Mouse (Mus musculus) right cerebral cortex, postnatal 14 days (tissue): ENCODE results near the gene Mrps12.

Experiments used
- DNase-seq: peaks from one replicate; pipeline ENCODE4 v3.0.0; 2022

Mrps12 gene

DNA sequence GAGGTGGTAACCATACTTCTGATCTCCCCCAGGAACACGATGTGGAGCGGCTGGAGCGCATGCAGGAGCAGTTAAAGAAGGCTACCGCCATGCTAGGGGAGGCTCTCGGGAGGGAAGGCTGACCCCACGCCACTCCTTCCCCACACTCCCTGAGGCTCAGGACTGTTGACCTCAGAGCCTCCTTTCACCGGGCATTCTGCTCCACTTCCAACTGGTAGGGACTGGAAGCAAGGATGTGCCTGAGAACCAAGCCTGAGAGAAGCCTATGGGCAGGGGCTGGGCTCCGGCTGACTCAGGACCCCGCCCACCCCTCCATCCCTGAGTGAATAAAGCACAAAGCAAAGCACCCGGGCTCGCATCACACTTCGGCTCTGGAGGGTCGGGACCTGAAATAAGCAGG is 17.0 kb upstream of the Mrps12 start:
- no peak for DNase-seq

DNA sequence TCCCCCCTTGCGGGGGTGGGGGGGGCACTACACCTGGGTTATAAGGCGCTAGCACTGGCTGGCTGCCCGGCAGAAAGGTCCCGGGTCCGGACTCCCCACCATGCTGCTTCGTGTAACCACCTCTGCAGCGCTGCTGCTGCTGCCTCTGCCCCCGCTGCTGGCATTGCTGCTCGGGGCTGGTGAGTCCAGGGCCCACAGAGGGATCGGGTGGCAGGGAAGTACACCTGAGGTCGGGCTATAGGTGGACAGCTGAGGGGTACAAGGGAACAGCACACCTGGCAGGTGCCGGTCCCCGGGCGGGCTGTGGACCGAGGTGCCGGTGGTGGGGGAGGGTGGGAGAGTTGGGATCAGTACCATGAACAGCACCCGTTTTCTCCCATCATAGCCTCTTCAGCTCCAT is 14.5 kb upstream of the Mrps12 start, which contains the start of gene Ccer2:
Gene Ccer2, plus strand, starts transcription at position 96 of the 400 bp plus-strand sequence.
- peak; percentile 38 for DNase-seq

DNA sequence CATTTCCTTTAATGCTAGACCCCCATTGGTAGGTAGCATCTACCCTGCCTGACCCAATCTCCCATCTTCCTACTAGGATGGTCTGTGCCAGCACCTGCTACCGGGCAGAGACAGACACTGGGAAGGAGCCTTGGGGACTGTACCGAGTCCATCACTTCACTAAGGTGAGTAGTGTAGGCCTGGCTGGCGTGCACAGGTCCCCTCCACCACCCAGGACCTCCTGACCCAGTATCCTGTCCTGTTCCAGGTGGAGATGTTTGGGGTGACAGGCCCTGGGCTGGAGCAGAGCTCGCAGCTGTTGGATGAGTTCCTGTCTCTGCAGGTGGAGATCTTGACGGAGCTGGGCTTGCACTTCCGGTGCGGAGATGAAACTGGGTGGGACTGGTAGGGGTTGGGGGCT is 8.3 kb upstream of the Mrps12 start:
- no peak for DNase-seq

DNA sequence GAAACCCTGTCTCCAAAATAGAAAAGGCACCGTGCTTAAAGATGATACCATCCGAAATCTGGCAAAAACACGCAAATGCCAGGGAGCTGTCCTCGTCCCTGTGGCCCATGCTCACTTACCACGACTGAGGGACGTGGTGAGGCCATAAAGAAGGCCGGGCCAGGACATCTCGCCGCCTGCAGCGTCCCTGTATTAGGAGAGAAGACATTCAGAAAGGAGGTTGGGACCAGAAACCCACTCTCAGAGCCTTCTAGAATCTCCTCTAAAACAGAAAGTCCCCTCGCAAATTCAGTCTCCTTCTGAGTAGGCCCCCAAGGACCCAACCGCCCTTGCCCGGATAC is 282 bp downstream of the Mrps12 start:
- no peak for DNase-seq

DNA sequence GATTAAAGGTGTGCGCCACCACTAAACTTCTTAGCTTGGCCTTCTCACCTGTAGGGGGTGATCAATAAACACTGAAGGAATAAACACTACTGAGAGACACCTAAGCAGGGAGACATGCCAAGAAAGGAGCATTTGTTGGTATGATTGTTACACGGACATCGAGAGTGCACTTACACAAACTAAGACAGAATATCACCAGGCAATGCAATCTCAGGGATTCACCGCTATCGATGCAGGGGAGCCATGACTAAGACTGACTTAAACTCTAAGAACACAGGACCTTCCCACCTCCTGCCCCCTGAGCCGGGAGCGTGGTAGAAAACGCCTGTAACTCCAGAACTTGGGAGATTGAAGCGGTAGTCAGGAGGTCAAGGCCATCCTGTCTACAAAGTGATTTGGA is 671 bp downstream of the Mrps12 start:
- DNase-seq = no peak

DNA sequence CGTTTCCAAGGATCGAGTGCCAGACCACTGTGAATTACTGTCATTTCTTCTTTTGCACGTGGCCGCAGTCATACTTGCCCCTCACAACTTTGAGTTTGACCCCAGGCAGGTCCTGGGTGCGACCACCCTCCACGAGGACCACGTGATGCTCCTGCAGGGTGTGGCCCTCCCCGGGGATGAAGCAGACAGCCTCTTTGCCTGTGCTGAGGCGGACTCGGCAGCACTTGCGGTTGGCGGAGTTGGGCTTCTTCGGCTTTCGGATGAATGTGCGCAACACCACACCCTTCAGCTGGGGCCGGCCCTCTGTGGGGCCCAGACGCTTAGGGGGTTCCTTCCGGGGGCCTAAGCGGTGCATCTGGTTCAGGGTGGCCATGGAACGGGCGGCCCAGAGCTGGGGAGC is 1.8 kb downstream of the Mrps12 start:
- no peak for DNase-seq

DNA sequence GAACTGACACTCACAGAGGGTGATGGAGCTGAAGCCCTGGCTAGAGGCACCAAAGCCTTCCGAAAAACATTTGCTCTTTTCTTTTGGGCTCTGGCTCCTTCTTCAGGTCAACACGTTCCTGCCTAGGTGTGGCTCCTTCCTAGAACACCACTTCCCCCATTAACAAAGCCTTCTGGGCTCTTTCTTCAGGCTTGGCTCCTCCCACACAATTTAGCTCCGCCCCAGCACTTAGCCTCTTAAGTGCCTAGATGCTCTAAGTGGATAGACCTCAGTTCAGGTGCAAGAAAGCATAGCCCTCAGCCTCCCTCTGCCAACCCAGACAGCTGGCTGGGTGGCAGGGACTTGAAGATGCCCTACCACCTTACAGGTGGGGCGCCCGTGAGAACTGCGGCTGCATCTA is 5.9 kb downstream of the Mrps12 start:
- DNase-seq = no peak

DNA sequence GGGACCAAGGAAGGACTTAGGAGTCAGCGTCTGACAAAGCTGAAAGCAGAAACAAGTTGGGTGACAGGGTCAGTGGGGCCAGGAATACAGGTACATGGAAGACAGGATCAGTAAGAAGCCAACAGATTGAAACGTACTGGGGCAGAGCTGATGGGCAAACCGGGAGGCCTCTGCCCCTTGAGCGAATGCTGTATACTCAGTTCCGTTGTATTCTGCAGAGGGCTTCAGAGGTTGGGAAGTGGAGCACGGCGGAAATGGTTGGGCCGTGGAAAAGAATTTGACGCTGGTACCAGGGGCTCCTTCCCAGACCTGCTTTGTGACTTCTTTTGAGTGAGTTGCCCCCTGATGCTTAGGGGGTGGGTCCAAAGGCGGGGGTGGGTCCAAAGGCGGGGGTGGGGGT is 8.4 kb downstream of the Mrps12 start:
- DNase-seq = no peak

DNA sequence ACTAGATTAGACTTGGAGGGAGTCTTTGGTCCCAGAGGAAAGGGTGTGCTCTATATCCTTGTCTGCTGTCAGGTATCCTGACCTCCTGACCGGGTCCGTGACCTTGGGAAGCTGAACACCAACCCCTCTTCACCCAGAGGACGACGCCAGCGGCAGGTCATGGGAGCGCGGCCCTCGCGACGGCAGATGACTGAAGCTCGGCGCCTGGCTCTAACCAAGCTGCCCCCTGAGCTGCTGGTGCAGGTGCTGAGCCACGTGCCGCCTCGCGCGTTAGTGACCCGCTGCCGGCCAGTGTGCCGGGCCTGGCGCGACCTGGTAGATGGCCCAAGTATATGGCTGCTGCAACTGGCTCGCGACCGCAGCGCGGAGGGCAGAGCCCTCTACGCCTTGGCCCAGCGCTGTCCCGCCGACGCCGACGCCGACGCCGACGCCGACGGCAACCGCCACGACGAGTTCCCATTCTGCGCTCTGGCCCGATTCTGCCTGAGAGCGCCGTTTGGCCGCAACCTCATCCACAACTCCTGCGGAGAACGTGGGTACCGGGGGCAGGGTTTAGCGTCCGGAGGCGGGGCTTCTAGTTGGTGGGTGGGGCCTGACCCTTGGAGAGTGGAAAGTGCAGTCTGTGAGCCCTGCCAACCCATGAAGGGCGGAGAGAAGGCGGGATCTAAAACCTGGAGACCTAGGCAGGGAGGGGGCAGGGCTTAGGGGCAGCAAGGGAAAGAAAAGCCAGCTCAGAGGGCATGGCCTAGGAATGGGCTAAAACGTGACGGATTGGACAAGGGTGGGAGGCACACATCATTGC is 9.1 kb downstream of the Mrps12 start:
- DNase-seq = peak; percentile 41

DNA sequence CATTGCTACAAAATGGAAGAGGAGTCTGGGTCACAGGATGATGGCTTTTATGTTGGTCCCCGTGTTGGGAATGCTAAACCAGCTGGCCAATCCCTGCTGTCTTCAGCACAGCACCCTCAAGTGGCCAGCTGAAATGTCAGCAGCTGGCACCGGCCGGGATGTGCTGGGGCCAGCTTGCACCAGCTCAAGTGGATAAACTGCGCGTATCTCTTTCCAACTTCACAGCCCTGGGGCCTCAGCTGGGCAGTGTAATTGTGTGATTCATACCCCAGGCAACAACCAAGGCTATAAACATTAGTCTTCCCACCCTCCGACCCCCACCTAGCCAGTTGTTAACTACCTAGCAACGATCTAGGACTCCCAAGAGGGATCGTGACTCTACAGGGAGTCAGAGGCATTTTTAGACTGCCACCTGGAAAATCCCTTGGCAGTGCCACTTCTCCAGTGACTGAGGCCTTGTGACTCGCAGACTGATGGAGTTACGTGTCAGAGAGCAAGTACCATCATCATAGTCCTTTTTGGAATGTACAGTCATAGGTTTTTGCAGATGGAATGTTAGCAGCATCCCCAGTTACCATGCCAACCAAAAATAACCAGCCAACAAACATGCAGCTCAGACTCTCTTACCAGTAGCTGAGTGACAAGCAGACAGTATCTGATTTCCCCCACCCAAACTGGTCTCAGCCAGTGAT is 13.8 kb downstream of the Mrps12 start:
- DNase-seq = peak; percentile 50

DNA sequence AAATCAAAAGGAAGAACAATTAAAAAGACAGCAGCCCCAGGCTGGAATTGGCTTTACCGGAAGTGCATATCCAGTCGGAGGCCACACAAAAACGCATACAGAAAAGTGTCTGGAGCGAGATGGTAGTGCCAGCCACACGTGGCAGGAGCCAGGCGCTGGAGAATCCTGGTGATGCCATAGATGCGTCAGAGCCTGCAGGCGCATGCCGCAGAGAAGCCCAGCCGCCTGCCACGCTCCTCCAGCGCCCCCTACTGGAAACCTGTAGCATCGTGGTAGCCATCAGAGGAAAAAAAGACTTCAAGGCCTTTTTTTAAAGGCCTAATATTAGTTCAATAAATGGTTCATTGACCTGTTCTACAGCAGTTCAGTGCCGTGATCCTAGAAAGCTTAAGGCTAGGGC is 15.0 kb downstream of the Mrps12 start:
- peak; percentile 86 for DNase-seq

DNA sequence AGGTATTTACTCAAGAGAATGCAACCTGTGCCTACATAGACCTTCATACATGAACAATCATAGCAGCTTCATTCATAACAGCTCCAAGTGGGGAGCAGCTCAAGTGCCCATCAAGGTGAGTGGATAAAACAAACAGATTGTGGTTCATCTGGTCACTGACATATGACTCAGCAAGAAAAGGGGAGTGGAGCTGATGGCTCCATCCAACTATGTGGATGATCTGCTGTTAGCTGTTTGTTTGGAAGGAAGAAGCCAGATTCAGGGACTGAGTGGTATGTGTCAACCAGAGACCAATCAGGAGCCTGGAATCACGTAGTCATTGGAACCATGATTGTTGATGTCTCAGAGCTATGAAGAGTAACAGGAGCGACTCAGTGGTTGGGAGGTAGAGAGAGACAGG is 17.0 kb downstream of the Mrps12 start:
- DNase-seq = no peak

DNA sequence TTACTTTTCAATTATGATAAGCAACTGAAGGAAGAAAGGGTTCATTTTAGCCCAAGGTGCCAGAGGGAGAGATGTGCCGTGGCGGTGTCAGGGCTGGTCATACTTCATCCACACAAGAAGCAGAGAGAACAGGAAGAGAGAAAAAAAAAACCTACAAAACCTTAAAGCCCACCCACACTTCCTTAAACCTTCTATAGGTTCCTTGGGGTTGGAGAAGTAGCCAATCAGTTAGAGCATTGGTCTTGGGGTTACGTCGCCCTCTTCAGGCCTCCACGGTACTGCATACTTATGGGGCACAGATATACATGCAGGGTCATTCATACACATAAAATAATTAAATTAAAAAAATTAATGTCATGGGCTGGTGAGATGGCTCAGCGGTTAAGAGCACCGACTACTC is 19.5 kb downstream of the Mrps12 start:
- no peak for DNase-seq

DNA sequence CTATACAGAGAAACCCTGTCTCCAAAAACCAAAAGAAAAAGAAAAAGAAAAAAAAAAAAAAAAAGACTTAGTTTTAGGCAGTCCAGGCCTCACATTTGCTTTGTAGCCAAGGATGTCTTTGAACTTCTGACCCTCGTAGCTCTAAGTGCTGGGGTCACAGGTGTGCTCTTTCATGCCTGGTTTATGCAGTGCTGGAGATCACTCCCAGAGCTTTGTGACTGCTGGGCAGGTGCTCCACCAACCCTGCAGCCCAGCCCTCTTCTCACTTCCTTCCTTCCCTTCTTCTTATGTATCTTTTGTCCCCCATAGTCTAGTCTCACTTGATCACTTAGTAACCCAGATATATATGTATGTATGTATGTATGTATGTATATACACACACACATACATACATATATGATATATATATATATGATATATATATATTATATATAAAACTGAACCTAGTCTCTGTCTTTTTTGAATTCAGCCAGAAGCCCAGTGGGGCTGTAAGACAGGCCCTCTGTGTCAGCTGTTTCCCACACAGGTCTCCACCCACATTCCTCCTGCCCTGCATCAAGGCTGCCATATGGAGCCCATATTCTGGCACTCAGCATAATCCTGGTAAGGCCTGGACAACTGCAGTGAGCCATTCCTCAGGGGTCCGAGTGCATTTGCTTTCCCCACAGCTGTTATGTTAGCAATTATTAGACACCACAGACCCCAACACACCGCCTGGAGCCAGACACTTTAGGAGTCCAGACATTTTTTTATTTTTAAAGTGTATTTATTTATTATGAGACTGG is 20.7 kb downstream of the Mrps12 start:
- DNase-seq = no peak

DNA sequence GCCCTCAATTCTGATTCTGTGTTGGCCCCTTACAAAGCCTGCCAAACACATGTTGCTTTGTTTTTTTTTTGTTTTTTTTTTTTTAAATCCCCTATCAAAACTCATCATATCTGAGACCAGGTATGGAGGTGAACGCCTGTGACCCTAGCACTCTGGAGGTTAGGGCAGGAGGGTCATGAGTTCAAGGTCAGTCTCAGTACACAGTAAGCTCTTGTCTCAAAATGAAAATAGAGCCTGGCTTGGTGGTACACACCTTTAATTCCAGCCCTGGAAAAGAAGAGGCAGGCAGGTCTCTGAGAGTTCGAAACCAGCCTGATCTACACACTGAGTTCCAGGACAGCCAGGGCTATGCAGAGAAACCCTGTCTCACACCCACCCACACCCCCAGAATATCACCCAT is 22.0 kb downstream of the Mrps12 start:
- no peak for DNase-seq

DNA sequence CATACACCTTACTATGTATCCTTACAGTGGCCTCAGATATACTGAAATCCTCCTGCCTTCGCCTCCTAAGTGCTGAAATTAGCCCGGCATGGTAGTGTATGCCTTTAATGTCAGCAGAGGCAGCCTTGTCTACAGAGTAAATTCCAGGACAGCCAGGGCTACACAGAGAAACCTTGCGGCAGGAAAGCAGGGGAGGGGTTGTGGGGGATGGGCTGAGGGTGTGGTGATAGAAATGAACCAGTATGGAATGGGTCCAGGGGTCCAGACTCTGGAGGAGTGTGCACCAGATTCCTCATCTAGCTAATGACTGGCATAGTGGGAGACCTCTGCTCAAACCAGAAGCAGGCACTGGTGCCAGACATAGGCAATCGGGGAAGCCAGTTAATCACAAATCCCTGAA is 22.5 kb downstream of the Mrps12 start:
- DNase-seq = no peak

DNA sequence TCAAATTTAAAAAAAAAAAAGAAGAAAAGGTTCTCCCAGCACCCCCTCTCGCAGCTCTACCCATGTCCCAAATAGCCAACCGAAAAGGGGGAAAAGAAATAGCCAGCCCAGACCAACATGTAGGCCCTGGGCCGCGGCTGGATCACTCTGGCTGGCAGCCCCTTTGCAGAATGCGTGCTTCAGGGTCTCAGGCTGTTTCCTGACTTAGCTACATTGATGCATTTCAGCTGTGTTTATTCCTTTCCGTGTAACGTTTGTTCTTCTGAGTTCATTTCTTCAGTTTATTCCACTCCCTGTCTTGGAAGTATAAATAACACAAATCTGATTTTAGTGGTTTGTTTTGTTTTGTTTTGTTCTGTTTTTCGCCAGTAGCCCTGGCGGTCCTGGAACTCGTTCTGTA is 23.9 kb downstream of the Mrps12 start:
- no peak for DNase-seq

DNA sequence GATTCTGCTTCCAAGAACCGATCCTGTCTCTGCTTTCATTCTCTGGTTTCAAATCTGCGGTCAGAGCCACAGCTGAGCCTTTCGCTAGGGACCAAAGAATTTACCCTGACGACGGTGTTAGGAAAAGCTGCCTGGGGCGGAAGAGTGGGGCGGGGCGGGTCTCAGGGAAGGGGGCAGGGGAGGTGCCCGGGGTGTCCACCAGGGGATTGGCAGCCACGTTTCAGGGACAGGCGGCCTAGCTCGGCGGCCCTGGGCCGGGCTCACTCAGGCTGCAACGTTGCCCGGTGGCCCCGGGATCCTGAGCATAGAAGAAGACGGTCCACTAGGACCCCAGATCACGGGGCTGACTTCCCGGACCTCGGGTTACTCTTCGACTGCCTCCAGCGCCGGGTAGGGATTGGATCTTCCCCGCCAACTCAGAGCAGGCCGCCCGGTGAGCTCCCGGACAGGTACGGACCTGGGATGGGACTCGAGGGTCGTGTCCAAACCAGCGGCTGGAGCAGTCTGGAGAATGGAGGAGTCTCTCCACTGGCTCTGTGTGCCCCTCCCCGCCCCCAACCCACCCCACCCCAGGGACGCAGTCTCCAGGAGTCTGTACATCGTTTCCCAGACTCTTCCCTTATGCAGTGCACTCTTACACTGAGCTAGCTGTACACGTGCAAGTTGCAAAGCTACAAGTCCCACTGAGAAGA is 24.9 kb downstream of the Mrps12 start, which contains the start of gene Fbxo17:
Gene Fbxo17, plus strand, starts transcription at position 215 of the 692 bp plus-strand sequence.
- DNase-seq = no peak

DNA sequence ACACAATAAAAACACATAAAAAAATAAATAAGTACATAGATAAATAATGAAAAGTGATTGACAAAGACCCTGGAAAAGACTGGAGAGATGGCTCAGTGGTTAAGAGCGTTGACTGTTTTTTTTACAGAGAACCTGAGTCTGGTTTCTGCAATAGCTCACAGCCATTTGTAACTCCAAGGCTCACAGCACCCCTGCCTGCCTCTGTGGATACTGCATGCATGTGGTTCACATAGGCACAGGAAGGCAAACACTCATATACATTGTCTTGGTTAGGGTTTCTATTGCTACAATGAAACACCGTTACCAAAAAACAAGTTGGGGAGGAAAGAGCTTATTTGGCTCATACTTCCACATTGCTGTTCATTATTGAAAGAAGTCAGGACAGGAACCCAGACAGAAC is 26.0 kb downstream of the Mrps12 start:
- DNase-seq = no peak

DNA sequence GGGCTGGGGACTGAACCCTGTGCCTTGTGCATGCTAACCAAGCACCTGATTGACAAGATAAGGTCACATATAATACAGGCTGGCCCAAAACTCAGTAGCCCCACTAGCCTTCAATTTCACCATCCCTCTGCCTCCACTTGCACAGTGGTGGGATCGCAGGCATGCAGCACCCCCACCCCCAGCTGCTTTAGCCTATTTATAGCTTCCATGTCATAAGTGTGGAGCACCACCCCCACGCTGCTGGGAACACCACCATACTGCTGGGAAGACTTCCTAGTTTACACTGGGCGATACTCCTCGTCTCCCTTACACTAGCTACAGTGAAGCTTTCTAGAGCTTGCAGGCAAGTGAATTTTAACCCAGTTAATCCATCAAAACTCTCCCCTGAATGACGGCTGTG is 27.0 kb downstream of the Mrps12 start:
- no peak for DNase-seq

DNA sequence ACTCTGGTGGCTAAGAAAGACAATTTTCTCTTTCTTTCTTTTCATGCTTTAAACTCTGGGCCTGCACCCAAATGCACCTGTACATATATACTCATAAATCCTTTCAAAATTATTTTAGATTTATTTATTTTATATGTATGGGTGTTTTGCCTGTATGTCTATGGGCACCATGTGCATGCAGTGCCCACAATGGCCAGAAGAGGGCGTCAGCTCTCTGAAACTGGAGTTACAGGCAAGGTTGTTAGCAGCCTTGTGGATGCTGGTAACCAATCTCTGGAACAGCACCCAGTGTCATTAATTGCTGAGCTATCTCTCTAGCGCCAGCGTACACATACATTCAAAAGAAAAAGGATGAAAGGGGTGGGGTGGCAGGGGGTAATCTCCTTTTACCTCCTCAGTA is 30.7 kb downstream of the Mrps12 start:
- DNase-seq = no peak

DNA sequence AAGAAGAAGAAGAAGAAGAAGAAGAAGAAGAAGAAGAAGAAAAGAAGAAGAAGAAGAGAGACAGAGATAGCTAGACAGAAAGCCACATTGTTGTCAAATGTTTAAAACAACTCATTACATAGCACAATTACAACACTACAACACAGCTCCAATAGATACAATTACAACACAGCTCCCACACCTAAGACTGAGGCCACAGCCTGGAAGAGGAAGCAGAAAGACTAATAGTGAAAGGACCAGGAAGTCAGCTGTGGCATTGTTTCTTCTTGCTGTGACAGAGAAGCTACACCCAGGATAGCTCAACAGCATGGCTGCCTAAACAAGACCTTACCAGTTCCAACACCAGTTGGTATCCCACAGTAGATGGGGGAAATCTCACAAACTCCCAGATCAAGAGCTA is 32.2 kb downstream of the Mrps12 start:
- DNase-seq = no peak

DNA sequence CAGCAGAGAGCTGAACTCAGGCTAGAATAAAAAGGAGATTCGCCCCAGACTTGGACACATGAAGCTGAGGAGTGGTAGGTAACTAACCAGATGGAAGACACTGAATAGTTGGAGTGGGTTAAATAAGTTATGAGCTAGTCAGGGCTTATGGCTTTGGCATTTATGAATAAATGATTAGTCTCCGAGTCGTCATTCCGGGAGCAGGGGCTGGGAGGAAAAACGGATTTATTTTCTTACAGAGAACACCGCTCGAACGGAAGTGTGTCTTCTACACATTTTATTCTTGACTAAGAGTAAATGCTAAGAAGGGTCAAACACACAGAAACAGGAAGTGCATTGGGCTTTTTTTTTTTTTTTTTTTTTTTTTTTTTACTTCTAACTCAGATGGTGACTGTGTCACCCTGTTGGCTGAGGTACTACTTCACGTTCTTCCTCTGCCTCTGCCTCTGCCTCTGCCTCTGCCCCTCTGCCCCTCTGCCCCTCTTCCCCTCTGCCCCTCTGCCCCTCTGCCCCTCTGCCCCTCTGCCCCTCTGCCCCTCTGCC is 38.9 kb downstream of the Mrps12 start:
- no peak for DNase-seq
